Mouse (Mus musculus): ENCODE results near the gene Magt1.
A peak's percentile ranks its signal among the peaks of the same experiment; 100 is the strongest.
"Not testable (repeated sequence)": the region's sequence is repeated elsewhere in the genome, so short reads cannot be mapped to it uniquely, and the experiment has no call there.

Magt1 gene

DNA sequence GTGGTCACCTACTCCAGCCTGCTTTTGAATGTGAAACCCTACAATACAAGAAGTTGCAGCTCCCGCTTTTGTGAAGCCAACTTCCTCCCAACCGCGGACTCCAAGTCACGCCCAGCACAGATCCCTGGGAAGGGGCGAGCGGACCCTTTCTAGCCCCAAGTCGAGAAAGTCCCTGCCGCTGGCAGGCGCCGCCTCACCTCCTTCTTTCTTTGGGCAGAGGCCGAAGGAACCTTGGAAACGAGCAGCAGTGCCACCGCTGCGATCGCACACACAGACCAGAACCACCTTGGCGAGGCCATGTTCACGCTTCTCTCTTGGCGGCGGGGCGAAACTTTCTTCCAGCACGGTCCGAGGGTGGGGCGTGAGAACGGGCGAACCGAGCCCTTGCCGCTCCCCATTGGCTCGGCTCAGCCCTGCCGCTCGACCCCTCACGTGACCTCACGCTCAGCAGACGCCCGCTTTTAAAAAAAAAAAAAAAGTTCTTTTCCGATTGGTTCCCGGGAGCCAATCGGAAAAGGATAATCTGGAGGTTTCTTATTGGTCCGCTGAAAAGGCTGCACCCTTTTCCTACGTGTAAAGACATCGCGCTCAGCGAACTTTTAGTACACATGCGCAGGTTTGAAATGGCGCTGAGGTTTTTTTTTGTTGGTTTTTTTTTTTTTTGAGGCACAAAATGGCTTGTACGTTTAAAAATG lies at the start of gene Magt1:
Gene Magt1 (minus strand): TSS at position 442 of the 695 bp plus-strand sequence.
- DNase-seq = peak; percentile 83 to 85

DNA sequence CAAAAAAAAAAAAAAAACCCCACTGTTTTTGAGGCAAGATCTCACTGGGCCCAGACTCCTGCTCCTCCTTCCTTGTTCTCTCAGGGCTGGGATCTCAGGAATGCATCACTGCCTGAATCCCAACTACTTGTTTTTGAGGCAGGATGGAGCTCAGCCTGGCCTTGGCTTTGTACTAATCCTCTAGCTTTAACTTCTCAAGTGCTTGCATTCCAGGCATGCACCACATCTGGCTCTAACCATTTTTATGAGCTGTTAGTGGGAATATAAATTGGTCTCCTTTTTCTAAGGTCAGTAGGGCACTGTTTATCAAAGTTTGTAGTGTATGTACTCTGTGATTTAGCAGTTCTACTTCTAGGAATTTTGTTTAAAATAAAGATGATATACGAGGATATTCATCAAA lies 36.5 kb upstream of the Magt1 start:
- no peak for DNase-seq

DNA sequence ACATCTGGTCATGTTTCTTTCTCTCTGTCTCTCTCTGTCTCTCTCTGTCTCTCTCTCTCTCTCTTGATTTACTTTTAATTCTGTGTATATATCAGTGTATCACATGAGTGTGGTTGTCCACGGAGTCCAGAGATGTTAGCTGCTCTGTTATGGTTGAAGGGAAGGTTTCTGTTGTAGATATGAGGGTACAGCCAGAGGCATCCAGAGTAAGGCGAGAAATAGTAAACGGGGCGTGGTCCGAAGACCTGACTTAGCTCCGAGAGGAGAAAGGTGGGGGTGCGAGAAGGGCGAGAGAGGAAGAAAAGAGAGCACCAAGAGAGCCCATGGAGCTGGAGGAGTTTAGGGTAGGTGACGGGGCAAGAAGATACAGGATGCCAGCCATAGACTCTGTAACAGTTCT lies 34.2 kb upstream of the Magt1 start:
- DNase-seq = no peak

DNA sequence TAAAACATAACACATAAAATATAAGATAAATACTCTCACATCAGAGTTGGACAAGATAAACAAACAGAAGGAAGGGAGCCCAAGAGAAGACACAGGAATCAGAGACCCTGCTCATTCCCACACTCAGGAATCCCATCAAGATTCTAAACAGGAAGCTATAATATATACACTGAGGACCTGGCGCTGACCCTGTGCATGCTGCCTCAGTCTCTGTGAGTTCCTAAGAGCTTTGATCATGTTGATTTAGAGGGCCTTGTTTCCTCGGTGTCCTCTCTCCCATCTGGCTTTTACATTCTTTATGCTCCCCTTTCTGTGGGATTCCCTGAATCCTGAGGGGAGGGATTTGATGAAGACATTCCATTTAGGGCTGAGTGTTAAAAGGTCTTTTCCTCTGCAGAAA lies 33.7 kb upstream of the Magt1 start:
- DNase-seq = no peak

DNA sequence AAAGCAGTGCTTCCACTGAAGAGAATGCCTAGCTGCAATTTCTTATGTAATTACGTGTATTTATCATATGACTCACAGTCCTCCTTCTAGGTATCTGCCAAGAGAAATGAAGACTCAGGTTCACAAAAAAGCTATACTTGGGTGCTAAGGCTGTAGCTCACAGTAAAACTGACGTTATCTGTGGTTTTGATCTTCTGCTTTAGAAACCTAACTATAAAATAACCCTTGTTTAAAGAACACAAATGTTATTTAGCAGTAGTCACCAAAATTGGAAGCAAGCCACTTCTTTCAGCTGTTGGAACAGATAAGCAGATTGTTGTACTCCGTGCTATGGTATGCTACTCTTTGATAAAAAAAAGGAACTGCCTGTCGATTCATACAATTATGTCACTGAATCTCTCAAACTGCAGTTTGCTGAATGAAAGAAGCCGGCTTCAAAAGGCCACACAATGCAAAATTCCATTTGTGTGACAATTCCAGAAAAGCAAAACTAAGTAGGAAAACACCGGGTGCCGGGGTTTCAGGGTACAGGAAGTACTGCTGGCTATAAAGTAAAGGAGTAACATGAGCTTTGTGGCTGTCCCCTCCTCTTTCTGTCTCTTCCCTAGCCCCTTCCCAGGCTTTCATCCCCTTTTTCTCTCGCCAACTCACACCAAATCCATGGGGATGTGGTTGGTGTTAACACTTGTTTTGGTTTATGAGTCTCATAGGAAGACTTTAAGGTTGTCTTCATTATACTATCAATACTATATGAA lies 32.3 kb upstream of the Magt1 start:
- DNase-seq = no peak

DNA sequence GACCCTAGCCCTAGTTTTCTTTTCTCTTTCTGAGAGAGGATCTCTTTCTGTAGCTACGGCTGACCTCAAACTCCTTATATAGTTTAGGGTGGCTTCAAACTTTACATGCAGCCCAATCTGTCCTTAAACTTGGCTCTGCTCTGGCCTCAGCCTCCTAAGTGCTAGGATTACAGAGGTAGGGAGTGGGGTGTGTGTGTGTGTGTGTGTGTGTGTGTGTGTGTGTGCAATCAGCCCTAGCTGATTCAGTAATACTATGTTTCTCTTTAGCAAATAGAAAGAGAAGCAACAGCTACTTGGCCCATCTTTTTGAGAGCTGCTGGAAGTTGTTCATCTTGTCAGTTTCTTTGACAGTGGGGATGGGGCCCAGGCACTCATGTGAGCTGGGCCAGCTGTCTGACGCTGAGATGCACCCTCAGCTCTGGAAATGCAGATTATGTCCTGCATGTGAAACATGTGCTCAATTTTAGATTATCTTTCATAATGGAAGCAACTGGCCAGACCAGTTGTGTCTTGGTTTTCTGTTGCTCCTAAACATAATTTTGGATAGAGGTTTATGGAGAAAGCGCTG lies 25.6 kb upstream of the Magt1 start:
- no peak for DNase-seq

DNA sequence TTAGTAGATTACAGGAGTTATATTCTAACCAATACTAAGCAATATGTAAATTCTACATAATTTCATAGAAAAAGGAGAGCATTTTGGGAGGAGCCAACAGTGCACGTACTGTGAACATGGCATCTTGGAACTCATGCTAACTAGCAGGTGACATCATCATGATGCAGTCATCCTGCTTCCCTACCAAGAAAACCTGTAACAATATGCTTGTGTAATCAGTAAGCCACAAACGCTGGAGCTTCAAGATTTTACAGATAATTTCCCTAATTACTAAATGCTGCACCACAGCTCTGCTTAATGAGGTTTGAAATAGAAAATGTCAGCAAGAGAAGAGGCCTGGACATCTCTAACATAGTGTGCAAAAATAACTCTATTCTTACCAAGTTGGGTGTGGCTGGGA lies 24.0 kb upstream of the Magt1 start:
- DNase-seq = no peak

DNA sequence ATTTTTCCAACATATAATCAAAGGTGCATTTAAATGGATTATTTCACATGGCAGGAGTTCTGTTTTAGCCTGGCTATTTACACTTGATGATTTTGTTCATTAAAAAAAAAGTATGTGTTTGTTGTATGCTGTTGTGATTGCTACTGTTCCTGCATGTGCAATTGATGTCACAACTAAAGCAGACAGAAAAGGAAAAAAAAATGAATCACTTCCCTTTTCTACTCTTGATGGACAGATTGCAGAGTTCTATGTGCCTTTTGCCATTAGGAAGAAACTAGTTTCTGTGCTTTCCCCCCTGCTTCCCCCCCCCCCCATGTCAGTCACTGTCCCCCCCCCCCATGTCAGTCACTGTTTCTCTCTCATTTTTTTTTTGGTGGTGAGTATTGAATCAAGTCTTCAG lies 19.4 kb upstream of the Magt1 start:
- DNase-seq = no peak

DNA sequence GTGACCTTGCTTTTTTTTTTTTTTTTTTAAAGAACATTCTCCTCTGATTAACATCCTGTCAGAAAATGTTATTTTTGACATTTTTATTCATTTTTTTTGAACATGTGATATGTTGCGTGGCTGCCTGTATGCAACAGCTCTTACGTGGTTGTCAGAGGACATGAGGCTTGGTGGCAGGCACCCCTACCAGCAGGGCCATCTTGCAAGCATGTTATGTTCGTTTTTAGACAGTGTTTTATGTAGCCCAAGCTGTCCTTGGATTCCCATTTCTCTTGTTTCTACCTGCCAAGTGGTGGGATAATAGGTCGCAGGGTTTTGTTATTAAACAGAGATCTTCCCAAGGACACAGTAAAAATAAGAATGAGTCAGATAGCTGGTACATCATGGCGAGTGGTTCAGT lies 18.5 kb upstream of the Magt1 start:
- DNase-seq = no peak

DNA sequence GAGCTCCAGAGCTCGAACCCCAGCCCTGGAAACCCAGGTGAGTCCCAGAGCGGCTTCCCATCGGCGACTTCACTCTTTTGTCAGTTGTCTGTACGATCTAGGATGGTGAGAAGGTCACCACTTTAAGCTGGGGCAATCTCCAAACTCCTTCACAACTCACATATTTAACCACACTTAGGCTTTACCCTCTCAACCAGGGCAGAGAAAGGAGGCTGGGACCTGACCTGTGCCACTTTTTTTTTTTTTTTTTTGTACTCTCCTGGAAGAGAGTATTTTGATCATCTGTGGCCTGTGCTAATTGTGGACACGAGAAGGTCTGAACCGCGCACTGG lies 15.6 kb upstream of the Magt1 start:
- DNase-seq = no peak

DNA sequence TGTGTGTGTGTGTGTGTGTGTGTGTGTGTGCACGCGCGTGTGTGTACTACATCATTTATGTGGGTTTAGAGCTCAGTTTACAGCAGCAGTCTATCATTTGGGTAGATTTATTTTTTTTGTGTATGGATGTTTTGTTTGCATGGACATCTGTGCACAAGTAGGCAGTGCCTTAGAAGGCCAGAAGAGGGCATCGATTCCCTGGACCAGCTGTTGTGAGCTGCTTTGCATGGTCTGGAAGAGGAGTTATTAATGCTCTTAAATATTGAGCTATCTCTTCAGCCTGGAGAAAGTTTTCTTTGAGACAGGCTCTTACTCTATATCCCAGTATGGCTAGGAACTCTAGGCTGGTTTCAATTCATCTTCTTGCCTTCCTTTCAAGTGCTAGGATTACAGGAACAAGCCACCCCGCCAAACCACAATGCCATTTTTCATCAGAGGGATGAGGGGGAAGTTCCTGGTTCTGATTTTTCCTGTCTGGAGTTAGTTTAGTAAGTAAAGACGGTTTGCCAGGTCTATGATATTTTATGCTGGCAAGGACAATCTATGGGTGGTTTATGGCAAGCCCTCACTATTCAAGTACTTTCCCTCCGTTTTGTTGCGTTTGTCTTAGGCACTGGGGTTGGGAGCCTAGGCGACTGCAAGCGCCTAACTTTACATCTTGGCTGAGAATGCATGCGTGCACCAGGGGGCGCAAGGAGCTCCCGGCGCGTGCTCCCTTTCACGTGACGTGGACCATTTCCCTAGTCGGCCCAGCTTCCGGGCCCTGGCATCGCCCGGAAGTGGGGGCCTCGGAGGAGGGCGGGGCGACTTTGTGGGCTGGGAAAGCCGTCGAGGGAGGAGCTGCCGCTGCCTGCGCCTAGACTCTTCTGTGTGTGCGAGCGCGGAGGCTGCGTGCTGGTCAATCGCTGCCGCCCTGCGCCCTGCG lies 15.0 kb upstream of the Magt1 start, which contains the start of gene Atp7a:
Gene Atp7a (plus strand): TSS at position 859 of the 925 bp plus-strand sequence.
- peak; percentile 90 to 94 for DNase-seq

DNA sequence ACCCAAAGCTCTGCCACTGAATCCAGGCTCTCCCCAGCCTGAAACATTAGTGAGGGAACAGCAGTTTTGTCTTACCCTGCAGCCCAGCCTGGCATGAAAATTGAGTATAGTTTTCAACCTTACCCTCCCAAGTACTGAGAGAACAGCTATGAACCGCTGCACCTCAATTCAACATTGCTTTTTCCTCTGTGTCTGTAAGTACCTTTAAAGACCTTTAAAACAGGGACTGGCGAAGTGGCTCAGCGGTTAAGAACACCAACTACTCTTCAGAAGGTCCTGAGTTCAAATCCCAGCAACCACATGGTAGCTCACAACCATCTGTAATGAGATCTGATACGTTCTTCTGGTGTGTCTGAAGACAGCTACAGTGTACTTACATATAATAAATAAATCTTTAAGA lies 5.8 kb upstream of the Magt1 start:
- DNase-seq = no peak

DNA sequence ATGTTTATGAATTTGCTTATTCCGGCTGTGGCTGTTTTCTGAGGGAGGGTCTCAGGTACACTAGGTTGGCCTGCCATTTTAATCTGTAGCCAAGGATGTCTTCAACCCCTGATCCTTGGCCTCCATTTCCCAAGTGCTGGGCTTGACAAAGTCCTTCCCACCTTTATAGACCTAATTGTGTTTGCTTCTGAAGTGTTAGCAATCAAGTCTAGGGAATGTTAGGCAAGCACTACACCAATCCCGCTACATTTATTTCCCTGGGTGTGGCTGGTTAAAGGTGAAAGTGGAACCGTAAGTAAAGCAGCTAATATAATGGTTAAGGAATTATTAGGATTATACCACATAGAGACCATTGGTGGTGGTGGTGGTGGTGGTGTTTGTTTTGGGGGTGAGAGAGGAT lies 5.4 kb upstream of the Magt1 start:
- DNase-seq = no peak

DNA sequence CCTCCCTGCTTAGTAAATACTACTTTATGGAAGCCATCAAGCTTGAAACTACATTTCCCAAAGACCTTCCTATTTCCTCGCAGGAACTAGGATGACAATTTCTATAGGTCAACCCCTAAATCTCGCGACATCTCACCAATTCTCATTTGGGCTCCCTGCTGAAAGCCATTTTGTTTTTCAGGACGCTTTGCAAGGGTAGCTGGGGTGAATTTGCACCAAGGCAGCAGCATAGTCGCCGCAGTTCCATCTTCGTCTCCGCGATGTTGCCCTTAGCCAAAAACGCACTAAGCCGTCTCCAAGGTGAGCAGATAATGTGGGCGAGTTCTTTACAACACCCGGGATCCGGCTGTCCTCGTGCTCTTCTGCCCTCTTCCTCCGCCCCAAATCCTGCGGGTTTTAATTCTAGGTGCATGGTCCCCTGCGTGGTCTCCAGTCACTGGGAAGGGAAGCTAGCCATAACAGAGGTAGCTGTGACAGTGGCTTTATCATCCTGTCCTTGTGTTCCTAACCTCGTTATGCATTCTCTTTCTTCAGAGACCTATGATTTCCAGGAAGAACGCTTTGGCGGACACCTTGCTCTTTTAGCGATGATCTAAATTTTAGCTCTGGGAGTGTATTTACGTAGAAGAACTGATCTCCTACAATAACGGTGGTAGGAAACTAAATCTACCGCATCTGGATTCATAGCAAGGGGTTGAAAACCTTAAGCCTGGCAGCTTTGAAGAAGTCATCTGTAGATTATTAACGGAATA lies 4.0 kb upstream of the Magt1 start, which contains the start of gene Cox7b:
Gene Cox7b (plus strand): TSS at position 130 of the 752 bp plus-strand sequence.
- DNase-seq = peak; percentile 74

DNA sequence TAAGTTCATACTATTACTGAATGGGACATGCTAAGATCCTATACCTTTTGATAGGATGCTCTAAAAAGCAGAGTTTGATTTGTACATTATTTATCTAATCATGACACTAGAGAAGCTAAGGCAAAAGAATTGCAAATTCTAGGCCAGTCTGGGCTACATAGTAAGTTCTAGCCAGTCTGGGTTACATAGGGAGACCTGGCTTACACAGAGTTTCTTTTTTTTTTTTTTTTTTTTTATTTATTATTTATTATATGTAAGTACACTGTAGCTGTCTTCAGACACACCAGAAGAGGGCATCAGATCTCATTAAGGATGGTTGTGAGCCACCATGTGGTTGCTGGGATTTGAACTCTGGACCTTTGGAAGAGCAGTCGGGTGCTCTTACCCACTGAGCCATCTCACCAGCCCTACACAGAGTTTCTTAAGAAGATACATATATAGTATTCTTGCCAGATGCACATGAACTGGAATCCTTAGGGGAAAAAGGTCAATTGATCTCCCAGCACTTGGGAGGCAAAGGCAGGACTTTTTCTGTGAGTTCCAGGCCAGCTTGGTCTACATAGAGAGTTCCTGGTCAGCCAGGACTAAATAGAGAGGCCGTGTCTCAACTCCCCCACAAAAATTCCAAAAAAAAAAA lies 3.2 kb upstream of the Magt1 start:
- not testable (repeated sequence) for DNase-seq

DNA sequence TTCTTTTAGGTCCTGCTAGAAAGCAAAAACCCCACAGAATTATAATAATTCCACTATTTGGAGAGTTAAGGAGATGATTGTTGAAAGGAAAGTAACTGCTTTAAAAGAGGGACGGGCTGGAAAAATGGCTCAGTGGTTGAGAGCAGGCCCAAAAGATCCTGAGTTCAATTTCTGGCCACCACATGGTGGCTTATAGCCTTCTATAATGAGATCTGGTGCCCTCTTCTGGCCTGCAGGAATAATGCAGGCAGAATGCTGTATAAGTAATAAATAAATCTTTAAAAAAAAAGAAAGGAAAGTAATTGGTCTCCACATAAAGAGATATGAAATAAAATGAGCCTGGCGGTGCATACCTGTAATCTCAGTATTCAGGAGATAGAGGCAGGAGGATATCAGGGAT lies 1.5 kb upstream of the Magt1 start:
- peak; percentile 69 to 72 for DNase-seq

DNA sequence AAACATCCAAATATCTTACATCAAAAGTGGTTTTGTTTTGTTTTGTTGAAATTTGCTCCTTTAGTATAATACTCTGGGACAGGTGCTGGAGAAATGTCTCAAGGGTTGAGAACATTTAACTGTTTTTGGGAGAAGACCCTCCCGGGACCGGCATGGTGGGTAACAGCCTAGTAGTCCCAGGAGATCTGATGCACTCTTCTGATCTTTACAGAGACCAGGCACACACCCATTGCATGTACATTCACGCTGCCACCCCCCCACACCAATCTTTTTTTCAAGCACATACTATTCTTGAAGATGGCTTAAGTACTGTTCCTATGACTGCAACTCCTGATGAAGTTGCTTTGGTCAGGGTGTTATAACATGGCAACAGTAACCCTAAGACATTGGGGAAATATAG lies 853 bp upstream of the Magt1 start:
- DNase-seq = peak in 1 of 2 experiments; percentile 2

DNA sequence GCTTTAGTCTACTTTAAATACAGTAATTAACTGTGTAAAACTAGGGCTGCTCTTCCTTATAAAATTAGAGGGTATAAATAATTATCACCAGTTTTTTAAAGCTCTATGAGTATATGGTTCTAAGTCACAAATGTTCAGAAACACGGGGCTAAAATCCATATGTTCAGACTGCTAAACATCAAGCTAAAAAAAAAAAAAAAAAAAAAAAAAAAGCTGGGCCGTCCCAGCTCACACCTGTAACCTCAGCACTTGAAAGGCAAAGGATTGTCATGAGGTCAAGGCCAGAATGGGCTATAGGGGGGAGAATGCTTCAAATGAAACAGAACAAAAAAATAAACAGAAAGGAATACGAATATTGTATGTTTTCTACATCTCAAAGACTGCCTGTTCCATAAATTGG lies 944 bp downstream of the Magt1 start:
- DNase-seq = no peak

DNA sequence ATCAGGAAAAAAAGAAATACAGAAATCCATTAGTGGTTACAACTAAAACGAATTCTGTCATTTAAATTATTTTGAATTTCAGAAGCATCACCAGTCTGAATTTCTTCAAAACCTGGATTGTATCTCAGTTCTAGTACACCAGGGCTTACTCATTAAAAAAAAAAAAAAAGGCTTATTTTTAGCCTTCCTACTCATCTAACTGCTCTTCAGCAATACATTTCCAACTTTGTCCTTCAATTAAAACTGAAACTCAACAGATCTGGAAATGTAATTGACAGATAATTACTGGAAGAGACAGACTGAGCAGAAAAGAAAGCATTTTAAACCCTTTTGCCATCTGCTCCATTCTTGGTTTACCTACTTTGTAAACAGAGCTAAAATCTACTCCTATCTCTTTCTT lies 10.1 kb downstream of the Magt1 start:
- no peak for DNase-seq

DNA sequence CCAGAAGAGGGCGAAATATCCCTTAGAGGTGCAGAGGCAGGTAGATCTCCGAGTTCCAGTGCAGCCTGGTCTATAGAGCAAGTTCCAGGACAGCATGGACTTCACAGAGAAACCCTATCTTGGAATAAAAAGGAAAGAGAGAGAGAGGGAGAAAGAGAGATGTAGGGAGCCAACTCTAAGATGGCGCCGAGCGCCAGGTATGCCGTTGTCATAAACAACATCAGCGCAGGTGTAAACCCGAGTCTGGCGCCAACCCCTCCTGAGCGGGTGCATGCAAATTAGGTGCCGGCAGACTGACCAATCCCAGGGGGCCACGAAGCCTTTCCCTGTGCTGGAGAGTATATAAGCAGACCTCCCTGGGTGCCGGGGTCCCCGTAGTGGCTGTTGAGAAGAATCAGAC lies 54.6 kb downstream of the Magt1 start:
- DNase-seq = not testable (repeated sequence)

DNA sequence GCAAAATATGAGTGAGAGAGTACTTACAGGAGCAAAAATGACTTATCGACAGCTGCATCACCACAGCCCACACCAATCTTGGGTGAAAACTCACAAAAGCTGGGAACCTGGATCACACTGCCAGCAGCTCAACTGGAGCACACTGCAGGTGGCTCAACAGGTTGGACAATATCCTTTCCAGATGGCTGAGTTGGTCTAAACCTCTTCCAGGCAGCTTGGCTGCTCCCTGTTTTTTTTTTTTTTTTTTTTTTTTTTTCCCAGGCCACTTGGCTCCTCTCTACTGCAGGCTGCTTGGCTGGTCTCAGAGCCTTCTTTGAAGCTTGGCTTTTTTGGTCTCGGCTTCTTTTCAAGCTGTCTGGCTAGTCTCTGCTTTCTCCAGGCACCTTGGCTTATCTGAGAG lies 57.7 kb downstream of the Magt1 start:
- no peak for DNase-seq

DNA sequence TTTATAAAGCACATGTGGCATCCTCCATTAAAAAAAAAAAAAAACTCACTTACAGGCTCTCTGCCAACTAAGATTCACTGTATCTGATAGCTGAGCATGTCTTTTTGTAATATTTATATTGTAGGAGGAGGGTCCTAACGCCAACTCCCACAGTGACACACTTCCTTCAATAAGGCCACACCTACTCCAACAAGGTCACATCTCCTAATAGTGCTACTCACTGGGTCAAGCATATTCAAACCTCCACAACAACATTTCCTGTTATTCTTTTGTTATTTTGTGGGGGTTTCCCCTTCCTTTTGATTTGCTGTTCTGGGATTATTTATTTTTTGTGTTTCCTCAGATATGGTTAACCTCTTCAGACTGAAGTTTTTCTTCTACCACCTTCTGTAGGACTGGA lies 65.3 kb downstream of the Magt1 start:
- DNase-seq = no peak
